Mouse (Mus musculus): Measurements from ENCODE around the gene Vmn1r209.
"Not testable (repeated sequence)": the region's sequence is repeated elsewhere in the genome, so short reads cannot be mapped to it uniquely, and the experiment has no call there.

The Vmn1r209 gene

DNA sequence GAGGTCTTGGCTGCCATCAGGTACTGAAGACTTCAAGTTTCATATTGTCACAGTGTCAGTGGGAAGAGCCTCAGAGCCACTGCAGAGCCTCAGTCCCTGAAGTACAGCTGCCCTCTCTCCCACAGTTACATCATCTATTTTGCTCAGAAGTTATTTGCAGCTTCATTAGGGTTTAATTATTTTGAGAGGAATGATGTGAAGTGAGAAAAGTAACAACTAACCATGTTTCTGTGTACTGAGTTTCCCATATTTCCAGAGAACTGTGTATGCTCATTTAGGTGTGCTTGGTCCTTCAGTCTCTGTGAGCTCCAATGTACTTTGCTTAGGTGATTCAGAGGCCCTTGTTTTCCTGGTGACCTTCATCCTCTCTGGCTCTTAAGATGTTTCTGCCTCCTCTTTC, at the start of gene Vmn1r209:
Gene Vmn1r209, minus strand, starts transcription at position 101 of the 400 bp plus-strand sequence.
- DNase-seq, result not testable (repeated sequence)

DNA sequence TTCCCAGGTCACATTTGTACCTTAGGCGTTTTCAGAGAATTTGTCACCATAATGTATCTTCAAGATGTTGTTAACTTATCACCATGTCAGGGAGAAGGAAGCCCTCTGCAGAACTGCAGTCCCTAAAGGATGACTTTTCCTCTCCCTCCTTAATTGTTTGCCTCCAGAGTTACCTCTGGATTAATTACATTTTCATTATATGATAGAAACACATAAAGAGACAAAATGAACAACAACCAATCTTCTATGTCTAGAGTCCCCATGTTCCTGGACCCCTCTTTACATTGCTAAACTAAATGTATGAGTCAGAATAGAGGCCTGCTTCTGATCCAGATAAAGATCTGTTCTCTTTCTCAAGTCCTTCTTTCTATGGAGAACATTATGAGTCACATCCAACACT, 48.0 kb upstream of the Vmn1r209 start, which contains the start of gene Vmn1r211:
Gene Vmn1r211, minus strand, starts transcription at position 101 of the 400 bp plus-strand sequence.
- no peak for DNase-seq

GRCm38 (mm10) chr13:22854760-22855159, 45.3 kb upstream of the Vmn1r209 start:
- DNase-seq, result no peak

- DNase-seq, result no peak
Measured at GRCm38 (mm10) chr13:22846798-22847197, 37.3 kb upstream of the Vmn1r209 start.

- not testable (repeated sequence) for DNase-seq
Measured at GRCm38 (mm10) chr13:22844304-22844703, 34.8 kb upstream of the Vmn1r209 start.

- no peak for DNase-seq
Measured at GRCm38 (mm10) chr13:22831248-22831647, 21.8 kb upstream of the Vmn1r209 start, which contains the start of gene Vmn1r210. Gene Vmn1r210, minus strand, starts transcription at chr13:22831348.

DNA sequence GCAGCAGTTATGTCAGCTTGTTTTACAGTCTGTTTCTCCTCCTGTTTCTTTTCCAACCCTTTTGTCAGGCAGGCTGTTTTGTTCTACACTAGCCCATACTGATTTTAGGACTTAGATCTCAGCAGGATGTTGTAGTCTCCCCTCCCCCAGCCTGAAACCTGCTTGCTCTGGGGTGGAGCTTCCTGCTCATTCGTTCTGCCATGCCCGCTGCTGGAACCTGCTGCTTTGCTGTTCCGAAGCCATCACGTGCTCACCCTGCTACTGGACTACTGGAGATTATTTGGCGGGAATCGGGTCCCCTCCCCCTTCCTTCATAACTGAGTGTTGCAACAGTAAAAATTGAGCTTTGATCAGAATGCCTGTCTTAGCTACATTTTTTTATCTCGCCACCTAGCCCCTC, 19.9 kb upstream of the Vmn1r209 start:
- not testable (repeated sequence) for DNase-seq

DNA sequence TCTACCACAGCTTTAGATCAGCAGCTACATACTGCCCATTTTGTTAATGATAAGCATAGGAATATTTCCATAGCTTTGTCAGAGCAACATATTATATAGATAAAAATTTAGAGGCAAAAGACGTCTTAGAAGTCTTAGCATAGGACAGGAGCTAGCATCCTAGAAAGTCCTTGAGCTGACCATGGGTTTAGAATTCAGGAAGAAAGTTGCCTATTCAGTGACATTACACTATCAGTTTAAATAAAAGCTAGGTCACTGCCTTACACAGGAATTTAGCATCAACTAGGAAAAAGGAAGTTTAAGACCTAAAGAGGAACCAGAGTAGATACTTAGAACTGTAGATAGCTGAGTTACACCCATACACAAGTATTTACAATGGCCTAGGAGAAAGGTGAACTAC, 12.1 kb upstream of the Vmn1r209 start:
- DNase-seq, result not testable (repeated sequence)

DNA sequence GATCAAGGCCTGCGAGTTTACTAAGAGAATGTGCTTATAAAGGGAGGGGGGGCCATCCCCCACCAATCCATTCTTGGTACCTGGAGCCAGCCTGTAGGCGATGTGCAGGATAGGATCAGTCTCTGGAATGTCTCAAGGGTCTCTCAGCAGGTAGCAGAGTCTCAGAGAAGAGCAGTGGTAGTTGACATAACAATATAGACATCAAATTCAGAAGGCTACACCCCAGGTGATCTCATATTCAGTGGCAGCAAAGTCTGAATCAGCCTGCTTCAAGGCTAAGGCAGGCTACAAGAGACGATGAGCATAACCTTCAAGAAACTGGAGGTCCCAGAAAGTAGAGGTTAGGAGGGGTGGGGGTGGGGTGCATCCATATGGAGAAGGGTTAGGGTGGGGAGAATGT, 21.4 kb downstream of the Vmn1r209 start:
- DNase-seq, result not testable (repeated sequence)

- DNase-seq, result not testable (repeated sequence)
Measured at GRCm38 (mm10) chr13:22784159-22784558, 25.3 kb downstream of the Vmn1r209 start.

- not testable (repeated sequence) for DNase-seq
Measured at GRCm38 (mm10) chr13:22777300-22777699, 32.2 kb downstream of the Vmn1r209 start, which contains the start of gene Vmn1r208. Gene Vmn1r208, minus strand, starts transcription at chr13:22777400.

- DNase-seq, result not testable (repeated sequence)
Measured at GRCm38 (mm10) chr13:22771592-22771991, 37.9 kb downstream of the Vmn1r209 start.
